Mouse (Mus musculus): ENCODE results near the gene Zmynd10. TPM values are rescaled to one million over a fixed set of nuclear protein-coding genes. Genes with fewer than 3 reads are reported as not detected.

Zmynd10 gene
- total RNA-seq, 2 experiments from 2014 or later, result 0.53 TPM; not detected in 1

GRCm38 (mm10) chr9:107578587-107578986, 31.5 kb downstream of the Zmynd10 start, which contains the start of gene Naa80:
Gene Naa80, plus strand, starts transcription at chr9:107578887.
- intact Hi-C loops (cut with DNase I), result no loop called here
- H3K27ac ChIP-seq, result peak within 1 kb of the TSS; percentile 97
- H3K4me3 ChIP-seq, result peak within 1 kb of the TSS; percentile 82
- TF ChIP-seq CTCF (IDR thresholded peaks at IDR 0.05), result no peak
- no peak for DNase-seq

DNA sequence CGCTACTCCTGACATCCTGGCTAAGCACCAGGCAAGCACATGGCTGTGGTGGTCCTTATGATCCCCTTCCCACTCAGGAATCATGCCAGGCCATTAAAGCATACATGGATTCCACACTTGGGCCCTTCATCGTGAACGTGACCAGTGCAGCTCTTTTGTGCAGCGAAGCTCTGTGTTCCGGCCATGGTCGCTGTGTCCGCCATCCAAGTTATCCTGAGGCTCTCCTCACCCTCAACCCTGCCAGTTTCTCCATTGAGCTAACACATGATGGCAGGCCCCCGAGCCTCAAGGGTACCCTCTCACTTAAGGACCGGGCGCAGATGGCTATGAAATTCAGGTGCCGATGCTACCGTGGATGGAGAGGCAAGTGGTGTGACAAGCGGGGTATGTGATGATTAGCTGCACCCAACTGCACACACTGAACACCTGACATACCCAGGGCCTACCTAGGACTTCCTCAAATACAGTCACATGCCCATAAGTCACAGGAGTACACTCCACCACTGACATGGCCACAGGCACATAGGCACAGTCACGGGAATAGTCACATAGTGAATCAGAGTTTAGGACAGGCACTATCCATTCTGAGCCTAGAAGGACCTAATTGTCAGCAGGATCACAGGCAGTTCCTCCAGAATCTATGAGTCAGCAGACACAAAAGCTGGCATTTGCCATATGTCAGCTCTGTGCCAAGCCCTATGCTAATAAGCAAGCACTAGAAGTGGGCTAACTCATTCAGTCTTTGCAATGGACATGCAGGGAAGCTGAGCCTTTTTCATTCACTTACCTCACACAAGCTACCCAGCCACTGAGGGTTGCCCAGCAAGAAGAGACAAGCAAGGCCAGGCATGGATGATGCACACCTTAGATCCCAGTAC, 32.2 kb downstream of the Zmynd10 start:
- intact Hi-C loops (cut with DNase I), result no loop called here
- no peak for TF ChIP-seq CTCF (IDR thresholded peaks at IDR 0.05)
- Histone ChIP-seq H3K27ac (peak overlapping the region; percentile 97), H3K4me3 (peak overlapping the region; percentile 82)
- DNase-seq, result no peak

GRCm38 (mm10) chr9:107580501-107581317, 33.6 kb downstream of the Zmynd10 start, which contains the start of gene Hyal3:
Gene Hyal3, plus strand, starts transcription at chr9:107580818.
- TF ChIP-seq CTCF (IDR thresholded peaks at IDR 0.05), result no peak
- H3K4me3 ChIP-seq, result peak within 1 kb of the TSS; percentile 82
- intact Hi-C loops (cut with DNase I), result no loop called here
- peak; percentile 93 for DNase-seq
- H3K27ac ChIP-seq, result peak within 1 kb of the TSS; percentile 97

- intact Hi-C loops (cut with DNase I), result no loop called here
- TF ChIP-seq CTCF (IDR thresholded peaks at IDR 0.05), result no peak
- no peak for DNase-seq
- Histone ChIP-seq H3K27ac (peak overlapping the region; percentile 97), H3K4me3 (peak overlapping the region; percentile 82)
These were observed 34.5 kb downstream of the Zmynd10 start for GRCm38 (mm10) chr9:107581584-107581983.

GRCm38 (mm10) chr9:107582509-107583062, 35.5 kb downstream of the Zmynd10 start:
- no peak for TF ChIP-seq CTCF (IDR thresholded peaks at IDR 0.05)
- peak overlapping the region; percentile 28 for H3K27ac ChIP-seq
- no peak for DNase-seq
- no peak overlapping the region for H3K4me3 ChIP-seq
- intact Hi-C loops (cut with DNase I), result no loop called here

DNA sequence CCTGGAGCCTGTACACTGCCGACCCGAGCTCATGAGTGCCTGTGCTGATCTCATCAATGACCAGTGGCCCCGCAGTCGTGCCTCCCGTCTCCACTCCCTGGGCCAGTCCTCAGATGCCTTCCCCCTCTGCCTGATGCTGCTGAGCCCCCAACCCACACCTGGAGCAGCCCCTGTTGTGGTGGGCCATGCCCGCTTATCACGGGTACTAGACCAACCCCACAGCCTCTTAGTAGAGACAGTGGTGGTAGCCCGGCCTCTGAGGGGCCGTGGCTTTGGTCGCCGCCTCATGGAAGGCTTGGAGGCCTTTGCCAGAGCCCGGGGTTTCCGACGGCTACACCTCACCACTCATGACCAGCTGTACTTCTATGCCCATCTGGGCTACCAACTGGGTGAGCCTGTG, 36.1 kb downstream of the Zmynd10 start:
- Histone ChIP-seq H3K4me3 (no peak overlapping the region), H3K27ac (no peak overlapping the region)
- intact Hi-C loops (cut with DNase I), result no loop called here
- TF ChIP-seq CTCF (IDR thresholded peaks at IDR 0.05), result no peak
- DNase-seq, result no peak

DNA sequence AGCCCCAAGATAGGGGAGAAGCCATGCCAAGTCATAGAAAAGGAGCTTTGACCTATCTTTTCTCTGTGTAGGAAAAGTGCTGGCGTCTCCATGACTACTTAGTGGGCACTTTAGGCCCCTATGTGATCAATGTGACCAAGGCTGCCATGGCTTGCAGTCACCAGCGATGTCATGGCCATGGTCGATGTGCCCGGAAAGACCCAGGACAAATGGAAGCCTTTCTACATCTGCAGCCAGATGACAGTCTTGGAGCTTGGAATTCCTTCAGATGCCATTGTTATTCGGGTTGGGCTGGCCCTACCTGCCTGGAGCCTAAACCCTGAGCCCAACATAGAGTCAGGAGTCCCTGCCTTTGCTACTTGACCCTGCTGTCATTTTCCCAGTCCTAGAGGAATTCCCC, 39.4 kb downstream of the Zmynd10 start:
- intact Hi-C loops (cut with DNase I), result no loop called here
- Histone ChIP-seq H3K27ac (peak overlapping the region; percentile 96; the same call in 1 of the 2 replicates), H3K4me3 (peak overlapping the region; percentile 98)
- no peak for DNase-seq
- no peak for TF ChIP-seq CTCF (IDR thresholded peaks at IDR 0.05)

DNA sequence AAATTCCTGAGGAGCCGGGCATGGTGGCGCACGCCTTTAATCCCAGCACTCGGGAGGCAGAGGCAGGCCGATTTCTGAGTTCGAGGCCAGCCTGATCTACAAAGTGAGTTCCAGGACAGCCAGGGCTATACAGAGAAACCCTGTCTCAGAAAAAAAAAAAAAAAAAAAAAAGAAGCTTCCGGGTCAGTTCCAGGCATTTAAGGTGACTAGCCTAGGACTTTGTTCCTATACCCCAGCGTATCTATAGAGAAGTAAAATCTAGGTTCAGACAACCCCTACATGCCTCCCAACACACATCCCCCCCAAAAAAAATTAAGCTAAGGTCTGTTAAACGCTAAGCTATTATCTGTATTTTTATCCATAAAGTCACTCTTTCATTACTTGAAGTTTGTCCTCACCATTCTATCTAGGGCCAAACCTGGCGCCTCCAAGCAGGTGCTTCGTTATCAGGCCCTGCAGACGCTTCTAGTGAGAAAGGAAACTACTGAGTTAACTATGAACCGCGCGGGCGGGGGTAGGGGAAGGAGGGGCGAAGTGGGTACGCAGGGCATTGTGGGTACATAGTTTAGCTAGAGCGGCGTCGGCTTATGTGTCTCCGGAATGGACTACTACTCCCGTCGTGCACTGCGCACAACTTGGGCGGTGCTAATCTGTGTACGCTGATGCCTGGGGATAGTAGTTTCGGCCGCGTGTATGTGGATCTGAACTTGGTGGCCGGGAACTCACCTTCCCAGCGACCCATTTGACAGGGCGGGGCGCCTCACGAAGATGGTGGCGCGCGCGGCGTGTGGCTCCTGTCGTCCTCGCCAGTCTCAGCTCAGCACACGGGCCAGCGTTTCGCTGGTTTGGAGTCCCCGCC, 40.1 kb downstream of the Zmynd10 start, which contains the start of gene Ifrd2:
Gene Ifrd2, plus strand, starts transcription at position 669 of the 859 bp plus-strand sequence.
- peak within 1 kb of the TSS; percentile 96 for H3K27ac ChIP-seq
- DNase-seq, result peak; percentile 97
- no peak for TF ChIP-seq CTCF (IDR thresholded peaks at IDR 0.05)
- intact Hi-C loops (cut with DNase I), result no loop called here
- peak within 1 kb of the TSS; percentile 98 for H3K4me3 ChIP-seq

DNA sequence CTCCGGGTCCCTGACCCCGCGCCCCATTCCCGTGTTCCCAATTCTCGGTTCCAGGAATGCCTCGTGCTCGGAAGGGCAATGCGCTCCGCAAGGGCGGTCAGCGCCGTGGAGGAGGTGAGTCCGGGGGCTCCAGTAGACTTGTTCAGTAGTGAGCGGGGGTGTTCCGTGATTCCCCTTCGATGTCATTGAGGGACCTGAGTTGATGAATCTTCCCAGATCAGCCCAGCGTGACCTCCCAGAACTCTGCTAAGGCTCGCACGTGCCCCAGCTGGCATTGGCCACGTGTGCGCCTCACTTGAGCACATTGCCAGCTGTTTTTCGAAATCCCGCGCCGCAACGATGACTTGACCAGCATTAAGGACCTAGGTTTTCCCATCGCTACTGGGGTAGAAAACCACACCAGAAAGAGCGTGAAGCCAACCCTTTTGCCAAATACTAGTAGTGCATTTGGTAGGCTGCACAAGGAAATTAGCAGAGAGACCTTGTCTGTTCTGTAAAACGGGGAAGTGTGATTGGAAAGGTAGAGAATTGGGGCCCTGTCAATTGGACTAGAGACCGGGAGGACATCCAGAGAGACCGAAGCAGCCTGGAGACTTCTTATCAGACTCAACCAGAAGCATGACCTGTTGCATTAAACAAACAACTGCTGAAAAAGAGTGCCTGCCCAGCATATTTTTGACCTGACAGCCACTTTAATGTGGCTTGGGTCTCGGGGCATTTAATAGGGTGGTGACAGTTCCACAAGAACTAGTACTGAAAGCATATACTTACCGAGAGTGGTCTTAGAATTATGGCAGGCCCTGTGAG, 40.9 kb downstream of the Zmynd10 start:
- no peak for TF ChIP-seq CTCF (IDR thresholded peaks at IDR 0.05)
- peak; percentile 76 for DNase-seq
- H3K27ac ChIP-seq, result peak overlapping the region; percentile 96
- peak overlapping the region; percentile 98 for H3K4me3 ChIP-seq
- intact Hi-C loops (cut with DNase I), result no loop called here

- intact Hi-C loops (cut with DNase I), result no loop called here
- TF ChIP-seq CTCF (IDR thresholded peaks at IDR 0.05), result no peak
- peak; percentile 87 for DNase-seq
- Histone ChIP-seq H3K4me3 (peak overlapping the region; percentile 55), H3K27ac (peak overlapping the region; percentile 96)
These were observed 43.1 kb downstream of the Zmynd10 start for GRCm38 (mm10) chr9:107590058-107590772.

DNA sequence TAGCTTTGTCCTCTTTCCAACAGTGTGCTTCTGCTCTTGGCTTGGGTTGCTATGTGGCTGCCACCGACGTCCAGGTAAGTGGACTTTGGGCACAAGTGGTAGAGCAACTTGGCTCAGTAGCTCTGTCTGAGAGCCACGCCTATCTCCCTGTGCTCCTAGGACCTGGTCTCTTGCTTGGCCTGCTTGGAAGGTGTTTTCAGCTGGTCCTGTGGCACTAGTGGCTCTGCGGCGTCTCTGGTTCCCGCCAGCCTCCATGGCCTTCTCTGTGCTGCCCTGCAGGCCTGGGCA, 43.6 kb downstream of the Zmynd10 start:
- peak overlapping the region; percentile 96 for H3K27ac ChIP-seq

More for the DNA sequence above, 43.6 kb downstream of the Zmynd10 start:
- TF ChIP-seq CTCF (IDR thresholded peaks at IDR 0.05), result no peak
- intact Hi-C loops (cut with DNase I), result no loop called here
- DNase-seq, result no peak
- peak overlapping the region; percentile 55 for H3K4me3 ChIP-seq
